Mouse (Mus musculus) erythroid progenitor cell, adult 5-6 weeks (primary cell): ENCODE data around the gene Cse1l. TPM values are rescaled to one million over a fixed set of nuclear protein-coding genes. Genes with fewer than 3 reads are reported as not detected.

Experiments used
- ATAC-seq: replicated peaks from 2 replicates; pipeline ENCODE4 v1.8.0; 2016; ENCODE audit warnings: moderate number of reproducible peaks, mild to moderate bottlenecking, moderate TSS enrichment, inconsistent platforms; ENCODE audit not compliant: poor library complexity, low FRiP score, severe bottlenecking
- total RNA-seq, 2 experiments: library from RNA; stranded (forward) in 1 of 2; stranded (reverse) in 1 of 2; fragments of 150-400 nt in 1 of 2; fragments of 186-747, 209-891 nt in 1 of 2; gene quantifications; 2 replicates each; pipeline versions ENCODE4 v1.2.3 to v1.2.4; 2015 to 2017; ENCODE audit warnings: low replicate concordance in 2 of 2

Cse1l gene
- total RNA-seq, 2 experiments from 2014 or later = 96.4 to 143 TPM

DNA sequence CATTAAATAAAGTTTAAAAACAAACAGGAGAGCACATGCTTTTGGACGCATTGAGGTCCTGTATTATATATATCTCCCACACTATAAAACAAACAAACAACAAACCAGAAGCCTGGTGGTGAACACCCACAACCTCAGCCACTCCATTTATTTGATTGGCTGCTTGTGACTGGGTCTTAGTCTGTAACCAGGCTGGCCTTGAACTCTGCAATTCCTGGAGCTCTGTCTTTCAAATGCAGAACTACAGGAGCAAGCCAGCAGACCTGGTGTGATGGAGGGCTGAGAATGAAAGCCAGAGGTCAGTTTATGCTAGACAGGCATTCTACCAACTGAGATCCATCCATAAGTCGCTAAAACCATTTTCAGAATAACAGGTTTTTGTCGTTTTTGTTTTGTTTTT is 6.1 kb upstream of the Cse1l start:
- no peak for ATAC-seq

DNA sequence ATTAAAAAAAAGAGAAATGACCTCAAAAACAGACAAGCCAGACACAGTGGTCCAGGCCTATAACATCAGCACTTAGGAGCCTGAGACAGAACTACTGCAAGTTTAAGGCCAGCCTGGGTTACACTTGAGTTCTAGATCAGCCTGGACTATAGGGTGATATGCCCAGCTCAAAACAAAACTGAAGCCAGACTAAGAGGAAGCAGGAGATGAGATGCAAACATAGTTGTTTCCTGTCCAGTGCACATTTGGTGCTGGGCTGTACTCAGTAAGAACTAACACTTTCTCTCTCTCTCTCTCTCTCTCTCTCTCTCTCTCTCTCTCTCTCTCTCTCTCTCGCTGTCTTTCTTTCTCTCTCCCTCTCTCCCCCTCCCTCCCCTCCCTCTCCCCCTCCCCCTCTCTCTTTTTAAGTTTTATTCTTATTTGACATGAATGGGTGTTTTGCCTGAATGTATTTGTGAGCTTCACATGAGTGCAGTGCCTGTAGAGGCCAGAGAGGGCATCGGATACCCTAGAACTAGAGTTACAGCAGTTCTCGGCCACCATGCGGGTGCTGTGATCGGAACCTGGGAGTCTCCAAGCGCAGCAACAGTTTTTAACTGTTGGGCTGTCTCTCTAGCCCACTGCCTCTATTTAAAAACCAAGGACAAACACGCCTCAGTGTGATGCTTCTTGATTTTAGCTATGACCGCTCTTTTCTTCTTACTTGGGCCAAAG is 4.9 kb upstream of the Cse1l start:
- no peak for ATAC-seq

DNA sequence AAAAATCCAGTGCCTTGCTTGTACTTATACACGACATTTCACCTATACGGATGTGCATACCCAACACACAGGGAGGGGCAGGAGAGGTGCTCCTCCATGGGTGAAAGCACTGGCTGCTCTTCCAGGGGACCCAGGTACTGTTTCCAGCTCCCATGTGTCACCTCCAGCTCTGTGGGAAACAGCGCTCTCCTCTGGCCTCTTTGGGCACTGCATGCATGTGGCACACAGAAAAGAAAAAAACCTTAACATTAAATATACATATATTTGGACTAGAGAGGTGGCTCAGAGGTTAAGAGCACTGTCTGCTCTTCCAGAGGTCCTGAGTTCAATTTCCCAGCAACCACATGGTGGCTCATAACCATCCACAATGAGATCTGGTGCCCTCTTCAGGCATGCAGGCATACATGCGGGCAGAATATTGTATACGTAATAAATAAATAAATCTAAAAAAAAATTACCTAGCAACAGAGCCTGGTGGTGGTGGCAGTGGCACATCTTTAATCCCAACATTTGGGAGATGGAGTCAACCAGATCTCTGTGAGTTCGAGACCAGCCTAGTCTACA is 2.0 kb upstream of the Cse1l start:
- no peak for ATAC-seq

DNA sequence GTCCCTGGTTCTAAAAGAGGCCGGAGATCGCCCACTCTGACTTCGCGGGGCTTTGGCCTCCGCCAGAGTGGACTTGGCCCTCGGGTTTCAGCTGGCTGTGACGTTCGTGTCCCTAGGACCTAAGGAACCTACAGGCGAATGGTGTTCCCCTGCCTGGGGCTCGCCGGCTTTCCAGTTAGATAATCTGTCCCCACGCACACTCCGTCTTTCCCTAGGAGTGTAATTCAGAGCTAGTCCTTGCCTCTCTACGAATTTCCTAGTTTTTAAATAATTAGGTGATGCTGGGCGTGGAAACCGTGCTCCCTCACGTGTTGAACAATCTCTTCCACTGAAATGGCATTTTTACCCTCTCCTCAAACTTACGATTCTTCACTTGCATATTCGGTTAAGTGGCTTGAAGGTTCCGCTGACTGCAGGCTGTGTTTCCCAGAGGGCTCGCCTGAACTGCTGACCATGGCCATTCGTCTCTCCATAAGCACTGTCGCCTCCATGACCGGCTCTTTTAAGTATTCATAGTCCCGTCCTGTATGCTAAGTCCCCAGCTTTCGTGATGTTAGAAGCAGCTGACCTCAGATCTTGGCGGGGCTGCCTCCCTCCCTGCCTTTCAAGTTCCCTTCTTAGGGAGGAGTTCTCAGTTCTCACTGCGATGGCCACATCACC is 813 bp downstream of the Cse1l start:
- peak; percentile 53 for ATAC-seq

DNA sequence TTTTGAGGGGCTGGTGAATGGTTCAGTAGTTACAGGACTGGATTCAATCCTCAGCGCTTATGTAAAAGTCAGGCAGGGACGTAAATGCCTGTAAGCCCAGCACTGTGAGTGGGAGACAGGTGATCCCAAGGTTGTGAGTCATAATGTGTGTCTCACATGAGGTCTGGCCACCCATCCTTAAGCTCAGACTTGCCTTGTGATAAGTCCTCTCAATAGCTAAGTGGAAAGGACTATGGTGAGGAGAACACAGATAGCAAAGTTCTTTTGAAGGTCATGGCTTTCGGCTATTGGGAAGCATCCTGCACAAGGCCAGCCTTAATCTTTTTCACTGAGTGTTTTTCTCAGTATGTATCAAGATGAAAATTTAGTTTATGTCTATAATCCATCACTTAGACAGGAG is 3.9 kb downstream of the Cse1l start:
- no peak for ATAC-seq

DNA sequence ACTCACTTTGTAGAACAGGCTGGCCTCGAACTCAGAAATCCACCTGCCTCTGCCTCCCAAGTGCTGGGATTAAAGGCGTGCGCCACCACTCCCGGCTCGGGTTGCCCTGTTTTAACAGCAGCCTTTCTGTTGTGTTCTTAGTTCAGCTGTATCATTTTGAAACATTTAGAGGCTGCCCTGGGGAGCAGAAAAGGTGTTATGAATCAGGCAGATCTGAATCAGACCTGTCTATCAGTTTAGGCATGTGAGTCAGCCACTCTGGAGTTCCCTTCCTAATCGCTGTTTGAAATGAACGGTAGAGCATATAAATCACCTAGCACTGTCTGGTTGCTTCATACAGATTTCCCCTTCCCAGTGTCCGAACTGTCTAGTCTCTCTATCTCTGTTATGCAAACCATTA is 4.7 kb downstream of the Cse1l start:
- ATAC-seq = no peak

DNA sequence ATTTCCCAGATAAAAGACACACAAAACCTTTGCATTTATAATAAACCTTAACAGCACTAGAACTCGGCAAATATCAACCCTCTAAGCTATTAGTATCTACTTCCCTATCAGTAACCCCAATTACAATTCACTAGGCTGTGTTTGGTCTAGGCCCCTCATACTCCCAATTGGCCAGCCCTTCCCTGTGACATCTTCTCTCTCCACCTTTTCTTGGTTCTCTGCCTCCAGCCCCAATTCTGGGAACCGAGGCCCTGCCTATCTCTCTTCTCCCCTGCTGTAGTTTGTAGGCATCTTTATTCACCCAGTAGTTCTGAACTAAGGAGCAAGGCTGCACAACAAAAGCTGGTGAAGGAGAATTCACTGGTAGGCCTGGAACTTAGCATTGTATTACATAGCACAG is 18.1 kb downstream of the Cse1l start:
- no peak for ATAC-seq

DNA sequence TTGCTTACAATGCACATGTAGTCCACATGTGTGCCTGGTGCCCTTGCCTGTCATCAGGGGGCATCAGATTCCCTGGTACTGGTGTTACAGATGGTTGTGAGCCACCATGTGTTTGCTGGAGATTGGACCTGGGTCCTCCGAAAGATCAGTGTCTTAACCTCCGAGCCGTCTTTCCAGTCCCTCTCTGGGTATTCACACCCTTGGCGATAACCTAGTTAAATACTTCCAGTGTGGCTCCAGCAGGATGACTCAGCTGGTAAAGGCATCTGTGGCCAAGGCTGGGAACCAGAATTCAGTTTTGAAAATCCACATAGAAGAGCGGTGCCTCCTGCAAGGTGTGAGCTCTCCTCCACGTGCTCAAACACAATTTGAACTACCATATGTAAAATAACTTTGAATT is 28.1 kb downstream of the Cse1l start:
- ATAC-seq = no peak

DNA sequence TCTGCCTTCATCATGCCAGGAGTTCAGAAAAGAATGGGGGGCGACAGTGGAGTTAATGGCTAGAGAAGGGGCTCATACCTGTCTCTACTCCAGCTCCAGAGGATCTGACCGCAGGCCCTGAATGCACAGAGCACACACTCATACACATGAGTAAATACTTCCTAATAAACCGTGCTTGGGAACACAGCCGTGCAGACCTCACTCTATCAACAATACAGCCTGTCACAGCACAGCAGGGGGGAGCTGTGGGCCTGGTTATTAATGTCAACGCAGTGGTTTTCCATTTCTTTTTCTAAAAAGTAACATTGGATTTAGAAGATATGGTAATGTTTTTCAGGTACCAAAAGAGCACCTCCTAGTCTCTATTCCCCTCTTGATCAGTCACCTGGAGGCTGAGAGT is 28.6 kb downstream of the Cse1l start:
- ATAC-seq = no peak

DNA sequence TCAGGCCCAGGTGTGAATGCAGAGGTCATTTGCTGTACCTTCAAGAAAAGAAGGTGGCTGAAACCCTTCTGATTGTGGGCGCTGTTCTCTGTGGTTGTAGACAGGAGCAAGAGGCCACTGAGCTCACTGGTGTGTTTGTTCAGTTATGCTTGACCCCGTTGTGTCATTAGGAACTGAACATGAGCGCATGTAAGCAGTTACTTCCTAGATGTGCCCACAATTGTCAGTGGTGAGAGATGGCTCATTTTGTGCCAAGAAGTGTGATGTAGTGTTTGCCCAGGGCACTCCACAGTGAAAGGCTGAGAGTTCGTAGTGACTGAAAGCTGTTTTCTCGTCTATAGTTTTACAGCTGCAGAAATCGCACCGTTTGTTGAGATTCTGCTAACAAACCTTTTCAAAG is 29.7 kb downstream of the Cse1l start:
- ATAC-seq = no peak

DNA sequence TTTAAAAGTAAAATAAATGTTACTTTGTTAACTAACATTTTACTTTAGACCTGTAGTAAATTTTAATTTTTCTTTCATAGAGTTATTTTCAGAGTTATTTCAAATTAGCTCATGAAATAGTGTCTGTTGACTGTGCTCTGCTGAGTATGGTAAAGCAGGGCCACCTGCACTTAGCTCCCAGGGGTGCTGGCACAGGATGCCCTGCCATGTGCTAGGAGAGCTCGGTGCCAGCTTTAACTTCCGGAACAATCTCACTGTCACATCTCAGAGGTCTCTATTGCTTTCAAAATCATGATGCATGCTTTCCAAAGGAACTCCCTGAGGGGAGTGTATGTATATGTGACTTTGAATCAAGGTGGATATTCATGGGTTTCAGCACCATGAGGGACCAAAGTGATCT is 30.3 kb downstream of the Cse1l start:
- ATAC-seq = no peak

DNA sequence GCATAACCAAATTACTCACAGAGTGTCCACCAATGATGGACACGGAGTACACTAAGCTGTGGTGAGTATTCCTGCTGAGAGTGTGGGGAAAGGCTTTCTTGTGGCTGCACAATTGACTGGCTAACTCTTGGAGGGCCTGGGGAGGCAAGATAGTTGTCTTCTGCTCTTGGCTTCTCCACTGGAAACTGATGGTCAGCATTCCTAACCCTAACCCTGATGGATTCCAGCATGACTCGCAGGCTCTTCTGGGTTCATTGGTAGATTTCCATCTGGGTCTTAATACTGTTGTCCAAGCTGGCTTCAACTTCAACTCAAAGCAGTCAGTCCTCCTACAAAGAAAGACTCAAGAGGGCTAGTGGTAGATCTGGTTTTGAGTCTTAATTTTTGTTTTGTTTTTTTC is 37.3 kb downstream of the Cse1l start:
- no peak for ATAC-seq

DNA sequence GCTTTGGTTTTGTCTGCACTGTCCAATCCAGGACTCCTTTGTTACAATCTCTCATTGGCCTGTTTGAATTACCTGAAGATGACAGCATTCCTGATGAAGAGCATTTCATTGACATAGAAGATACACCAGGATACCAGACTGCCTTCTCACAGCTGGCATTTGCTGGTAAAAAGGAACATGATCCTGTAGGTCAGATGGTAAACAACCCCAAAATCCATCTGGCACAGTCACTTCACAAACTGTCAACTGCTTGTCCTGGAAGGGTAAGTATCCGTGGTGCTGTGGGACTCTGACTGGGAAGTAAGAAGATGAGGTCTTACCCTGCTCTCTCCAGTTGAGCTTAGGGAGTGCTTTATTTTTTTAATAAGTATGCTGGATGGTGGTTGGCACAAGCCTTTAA is 38.5 kb downstream of the Cse1l start:
- ATAC-seq = no peak

DNA sequence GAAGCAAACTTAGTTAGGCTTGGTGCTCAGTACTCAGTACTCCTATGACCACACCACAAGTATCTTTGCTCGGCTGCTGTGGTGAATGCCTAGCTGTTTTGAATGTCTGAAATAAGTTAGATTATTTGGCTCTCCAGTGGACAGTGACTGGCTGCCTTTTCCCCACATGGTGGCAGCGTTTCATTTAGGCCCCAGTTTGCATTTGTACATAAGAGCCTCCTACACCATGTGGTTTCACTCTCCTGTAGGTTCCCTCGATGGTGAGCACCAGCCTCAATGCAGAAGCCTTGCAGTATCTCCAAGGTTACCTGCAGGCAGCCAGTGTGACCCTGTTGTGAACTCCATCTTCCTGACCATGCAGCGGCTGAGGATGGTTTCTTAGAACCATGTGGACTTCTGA is 39.6 kb downstream of the Cse1l start:
- ATAC-seq = peak; percentile 37; the same call in 1 of the 2 replicates

DNA sequence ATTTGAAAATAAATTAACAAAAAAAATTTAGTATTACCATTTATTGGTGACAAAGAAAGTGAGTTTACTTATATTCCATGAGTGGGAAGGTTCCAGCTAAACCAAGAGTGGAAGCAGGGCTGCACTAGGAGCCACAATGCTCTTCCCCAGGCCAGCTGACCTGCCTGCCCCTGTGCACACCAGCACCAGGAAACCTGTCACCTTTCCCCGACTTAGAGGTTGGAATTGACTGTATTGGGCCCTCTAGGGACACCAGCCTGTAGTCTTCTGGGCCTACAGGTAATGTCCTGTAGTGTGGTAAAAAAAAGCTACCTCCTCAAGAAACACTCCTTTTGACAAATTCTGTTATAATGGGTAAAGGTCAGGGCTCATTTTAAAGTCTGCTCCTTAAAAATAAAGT is 42.4 kb downstream of the Cse1l start:
- ATAC-seq = no peak

DNA sequence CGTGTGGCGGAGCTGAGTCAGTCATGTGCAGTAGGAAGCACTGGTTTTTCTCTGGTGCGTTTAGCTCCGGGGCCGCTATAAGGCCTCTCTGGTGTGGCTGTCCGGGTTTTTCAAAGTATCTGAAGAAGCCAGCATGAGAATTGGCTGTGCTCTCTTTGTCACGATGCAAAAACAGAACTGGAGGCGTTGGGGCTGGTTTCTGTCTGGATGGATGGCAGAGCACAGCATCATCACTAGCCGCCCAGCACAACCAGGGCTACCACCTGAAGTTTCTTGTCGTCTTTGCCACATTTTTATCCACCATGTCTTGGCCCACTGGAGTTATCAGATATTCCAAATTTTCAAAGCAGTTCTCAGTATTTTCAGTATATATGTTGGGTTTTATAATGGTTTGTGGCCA is 43.1 kb downstream of the Cse1l start:
- no peak for ATAC-seq

DNA sequence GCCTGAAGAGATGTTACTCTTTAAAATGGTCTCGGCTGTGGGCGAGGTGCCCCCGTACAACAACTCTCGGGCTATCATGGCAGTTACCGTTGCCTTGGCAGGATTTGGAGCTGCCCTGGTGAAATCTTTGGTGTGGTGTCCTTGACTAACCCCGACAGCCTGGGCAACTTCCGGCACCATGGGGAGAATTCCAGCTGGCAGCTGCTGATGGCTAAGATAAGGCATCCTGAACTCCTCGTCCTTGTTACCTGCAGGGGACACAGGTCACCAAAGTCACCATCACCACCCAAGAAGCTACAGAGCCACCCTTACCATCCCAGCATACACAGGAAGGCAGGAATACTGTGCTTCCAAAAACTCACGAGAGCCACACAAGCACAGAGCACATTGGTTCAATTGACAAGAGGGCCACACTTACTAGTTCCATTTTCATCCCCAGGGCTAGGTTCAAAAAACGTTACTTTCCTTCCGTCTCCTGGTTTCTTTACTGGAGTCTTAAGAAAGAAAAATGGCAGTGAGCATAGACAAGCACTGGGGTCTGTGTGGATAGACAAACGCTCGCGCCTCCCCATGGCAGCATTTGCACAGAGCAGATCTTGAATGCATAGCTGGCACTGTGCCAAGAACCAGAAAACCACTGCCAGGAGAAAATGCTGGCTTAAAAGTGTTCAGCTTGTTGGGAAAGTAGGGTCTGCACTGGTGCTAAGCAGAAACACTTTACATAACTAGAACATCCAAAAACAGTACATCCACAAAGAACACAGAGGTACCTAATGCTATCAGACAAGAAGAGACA is 45.2 kb downstream of the Cse1l start:
- no peak for ATAC-seq

DNA sequence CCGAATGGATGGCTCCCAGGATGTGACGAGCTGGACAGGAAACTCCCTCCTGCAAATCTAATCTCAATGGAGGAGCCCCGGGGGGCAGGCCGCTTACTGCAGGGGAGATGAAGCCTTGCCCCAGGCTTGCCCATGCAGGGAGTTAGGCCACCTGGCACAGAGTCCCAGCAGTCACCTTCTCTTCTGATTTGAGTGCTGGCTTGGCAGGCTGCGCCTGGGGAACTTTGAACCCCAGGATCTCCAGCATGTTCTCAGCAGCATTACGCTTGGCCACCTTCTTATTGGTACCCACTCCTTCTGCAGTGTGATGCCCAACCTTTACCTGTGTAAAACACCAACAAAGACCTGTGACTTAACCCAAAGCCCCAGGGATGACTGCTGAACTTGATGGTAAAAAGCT is 46.3 kb downstream of the Cse1l start:
- no peak for ATAC-seq

DNA sequence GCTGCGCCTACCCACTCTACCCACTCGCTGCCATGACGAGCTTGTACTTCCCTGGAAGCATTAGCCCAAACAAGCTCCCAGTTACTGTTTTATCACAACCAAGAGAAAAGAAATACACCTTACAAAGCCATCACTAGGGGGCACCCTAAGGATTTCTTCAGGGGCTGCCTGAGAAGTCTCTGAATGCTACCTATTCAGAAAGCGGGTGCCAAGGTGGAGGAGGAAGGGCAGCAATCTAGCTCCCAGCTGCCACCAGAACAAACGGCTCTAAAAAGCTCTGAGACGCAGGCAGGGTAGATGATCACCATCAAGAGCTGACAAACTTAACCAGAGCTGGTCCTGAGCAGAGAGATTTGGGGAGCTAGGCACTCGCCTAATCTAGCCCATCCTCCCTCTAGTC is 51.0 kb downstream of the Cse1l start:
- peak; percentile 69; the same call in 1 of the 2 replicates for ATAC-seq

DNA sequence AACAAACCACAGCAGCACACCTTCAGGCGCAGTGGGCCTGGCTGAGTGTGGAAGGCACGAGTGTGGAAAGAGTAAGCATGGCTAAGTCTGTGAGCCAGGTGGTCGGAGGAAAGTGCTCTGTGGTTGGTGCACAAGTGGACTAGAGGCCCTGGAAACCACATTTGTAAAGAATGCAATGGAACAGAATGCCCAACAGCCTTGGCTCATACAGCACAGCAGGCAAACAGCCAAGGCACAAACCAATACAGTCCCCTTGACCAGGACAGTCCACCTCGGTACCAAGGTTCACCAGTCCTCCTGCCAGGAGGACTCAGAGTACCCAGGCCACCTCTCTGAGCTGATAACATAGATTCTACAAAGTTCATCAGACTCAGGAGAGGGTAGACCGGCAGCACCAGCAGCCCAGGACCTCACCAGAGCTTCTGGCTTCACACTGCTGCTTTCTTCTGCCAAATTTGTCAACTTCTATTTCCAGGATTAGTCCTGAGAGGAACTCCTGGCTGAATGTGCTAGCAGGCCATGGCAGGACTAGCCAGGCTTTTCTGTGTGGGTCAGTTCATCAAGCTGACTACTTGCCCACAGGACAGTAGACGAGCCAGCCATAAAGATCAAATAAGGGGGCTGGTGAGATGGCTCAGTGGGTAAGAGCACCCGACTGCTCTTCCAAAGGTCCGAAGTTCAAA is 54.9 kb downstream of the Cse1l start:
- no peak for ATAC-seq
